Mouse (Mus musculus): ENCODE measurements around the gene Spata46. TPM values are rescaled to one million over a fixed set of nuclear protein-coding genes. Genes with fewer than 3 reads are reported as not detected.

Spata46 gene
- total and polyA plus RNA-seq, 3 experiments = not detected

GRCm38 (mm10) chr1:170331926-170332325 is 23.3 kb downstream of the Spata46 start:
- dilution Hi-C loops (cut with MboI; ENCODE audit: extremely low pct_ligation_motif_present, extremely low pct_unique_long_range_greater_than_20kb, low sequenced_read_pairs) (no loop called here), in situ Hi-C loops (cut with MboI; ENCODE audit: low pct_ligation_motif_present, low pct_unique_long_range_greater_than_20kb, low sequenced_read_pairs) (no loop called here)
- no peak for DNase-seq (ENCODE audit: extremely low read depth)
- H3K27ac ChIP-seq (ENCODE audit: insufficient read depth, low read depth) = no peak overlapping the region
- H3K79me2 ChIP-seq (replicated peaks; ENCODE audit: control insufficient read depth, extremely low read depth, insufficient read depth, poor library complexity, severe bottlenecking) = no peaks in the 10 kb centered on the region
- no peak overlapping the region for H3K4me3 ChIP-seq (replicated peaks in 1 of 3; ENCODE audit: low read depth in 2 of 3, low read length in 2 of 3, poor library complexity in 1 of 3)
- H3K9ac ChIP-seq (ENCODE audit: insufficient read depth, low read depth) = no peak overlapping the region
- no peaks in the 10 kb centered on the region for H3K36me3 ChIP-seq (replicated peaks in 1 of 2; ENCODE audit: control insufficient read depth in 1 of 2, insufficient read depth in 1 of 2, low read length in 1 of 2)
- no peak overlapping the region for H3K4me2 ChIP-seq (ENCODE audit: insufficient read depth, low read depth, poor library complexity, severe bottlenecking)
- peaks cover 6% of the 10 kb centered on the region for H3K27me3 ChIP-seq (replicated peaks)
- peaks cover 0 to 10% of the 10 kb centered on the region in 2 experiments; a peak in 2 of 4 replicates for H3K4me1 ChIP-seq (ENCODE audit: control insufficient read depth in 1 of 2, insufficient read depth in 2 of 2)
- TF ChIP-seq TCF12 (IDR thresholded peaks at IDR 0.05; ENCODE audit: low read depth, low read length) (no peak), GABPA (IDR thresholded peaks at IDR 0.05; ENCODE audit: insufficient replicate concordance, low read depth, low read length) (no peak), JUN (IDR thresholded peaks at IDR 0.05; ENCODE audit: insufficient read depth, low read depth, low read length) (no peak), MAX (IDR thresholded peaks at IDR 0.05; ENCODE audit: low read length) (no peak), HCFC1 (IDR thresholded peaks at IDR 0.05; ENCODE audit: low read depth, low read length) (no peak), KAT2A (IDR thresholded peaks at IDR 0.05; ENCODE audit: insufficient replicate concordance, low read length) (no peak), ZKSCAN1 (IDR thresholded peaks at IDR 0.05; ENCODE audit: borderline replicate concordance, low read depth, low read length) (no peak), CHD2 (IDR thresholded peaks at IDR 0.05; ENCODE audit: low read length) (no peak), JUND (conservative IDR thresholded peaks at IDR 0.05; ENCODE audit: low read depth, low read length) (no peak), SIN3A (IDR thresholded peaks at IDR 0.05; ENCODE audit: low read length) (no peak), IRF4 (IDR thresholded peaks at IDR 0.05; ENCODE audit: low read depth, low read length) (no peak), NELFE (IDR thresholded peaks at IDR 0.05; ENCODE audit: low read depth, low read length) (no peak), USF2 (conservative IDR thresholded peaks at IDR 0.05; ENCODE audit: low read depth, low read length) (no peak), MEF2A (IDR thresholded peaks at IDR 0.05; ENCODE audit: borderline replicate concordance, low read depth, low read length) (no peak), BHLHE40 (IDR thresholded peaks at IDR 0.05; ENCODE audit: low read depth, low read length) (no peak), RCOR1 (conservative IDR thresholded peaks at IDR 0.05; ENCODE audit: low read depth, low read length) (no peak), E2F4 (IDR thresholded peaks at IDR 0.05; ENCODE audit: insufficient replicate concordance, low read depth, low read length) (no peak), CTCF (conservative IDR thresholded peaks at IDR 0.05 in 1 of 2, IDR thresholded peaks at IDR 0.05 in 1 of 2; ENCODE audit: low read depth in 2 of 2, low read length in 2 of 2) (no peak), ELF1 (IDR thresholded peaks at IDR 0.05; ENCODE audit: low read depth, low read length) (no peak)
- no peaks in the 10 kb centered on the region for H3K9me3 ChIP-seq (replicated peaks; ENCODE audit: low read length)

GRCm38 (mm10) chr1:170332775-170333174 is 24.2 kb downstream of the Spata46 start:
- Histone ChIP-seq H3K27me3 (replicated peaks) (peaks cover 2% of the 10 kb centered on the region), H3K4me1 (ENCODE audit: control insufficient read depth in 1 of 2, insufficient read depth in 2 of 2) (peaks cover 0 to 10% of the 10 kb centered on the region in 2 experiments; a peak in 2 of 4 replicates), H3K27ac (ENCODE audit: insufficient read depth, low read depth) (no peak overlapping the region), H3K4me2 (ENCODE audit: insufficient read depth, low read depth, poor library complexity, severe bottlenecking) (no peak overlapping the region), H3K9me3 (replicated peaks; ENCODE audit: low read length) (no peaks in the 10 kb centered on the region), H3K36me3 (replicated peaks in 1 of 2; ENCODE audit: control insufficient read depth in 1 of 2, insufficient read depth in 1 of 2, low read length in 1 of 2) (no peaks in the 10 kb centered on the region), H3K9ac (ENCODE audit: insufficient read depth, low read depth) (no peak overlapping the region), H3K79me2 (replicated peaks; ENCODE audit: control insufficient read depth, extremely low read depth, insufficient read depth, poor library complexity, severe bottlenecking) (no peaks in the 10 kb centered on the region), H3K4me3 (replicated peaks in 1 of 3; ENCODE audit: low read depth in 2 of 3, low read length in 2 of 3, poor library complexity in 1 of 3) (no peak overlapping the region)
- dilution Hi-C loops (cut with MboI; ENCODE audit: extremely low pct_ligation_motif_present, extremely low pct_unique_long_range_greater_than_20kb, low sequenced_read_pairs) = no loop called here
- DNase-seq (ENCODE audit: extremely low read depth) = no peak
- no peak for TF ChIP-seq USF1 (IDR thresholded peaks at IDR 0.05; ENCODE audit: low read depth, low read length)
- TF ChIP-seq GABPA (IDR thresholded peaks at IDR 0.05; ENCODE audit: insufficient replicate concordance, low read depth, low read length) = no peak
- TF ChIP-seq CTCF (conservative IDR thresholded peaks at IDR 0.05 in 1 of 2, IDR thresholded peaks at IDR 0.05 in 1 of 2; ENCODE audit: low read depth in 2 of 2, low read length in 2 of 2) = peak in 1 of 2 experiments; percentile 18; a peak in 1 of 4 replicates
- peak; percentile 19; the same call in 1 of the 2 replicates for TF ChIP-seq SMC3 (IDR thresholded peaks at IDR 0.05; ENCODE audit: low read depth, low read length)
- TF ChIP-seq CHD1 (IDR thresholded peaks at IDR 0.05; ENCODE audit: low read depth, low read length) = no peak
- no peak for TF ChIP-seq PAX5 (IDR thresholded peaks at IDR 0.05; ENCODE audit: low read length)
- no peak for TF ChIP-seq ETS1 (conservative IDR thresholded peaks at IDR 0.05; ENCODE audit: low read depth, low read length)
- in situ Hi-C loops (cut with MboI; ENCODE audit: low pct_ligation_motif_present, low pct_unique_long_range_greater_than_20kb, low sequenced_read_pairs) = no loop called here

Data from CH12.LX (cell line).